Mouse (Mus musculus) heart, adult 2 months (tissue): ENCODE results near the gene Rassf5. TPM values are rescaled to one million over a fixed set of nuclear protein-coding genes. Genes with fewer than 3 reads are reported as not detected.

ENCODE experiments used
- DNase-seq, 2 experiments: peaks; one replicate each; pipeline ENCODE4 v3.0.0; 2021
- H3K27ac ChIP-seq: fragments of 200-600 bp; 2 replicates; pipeline ENCODE4 v1.8.1; 2022
- H3K27me3 ChIP-seq: fragments of 200-500 bp; 2 replicates; pipeline ENCODE4 v1.6.1; 2012; ENCODE audit warnings: mild to moderate bottlenecking, low read length, inconsistent platforms, mixed read lengths; ENCODE audit not compliant: control insufficient read depth, insufficient read depth
- H3K36me3 ChIP-seq: fragments of 200-500 bp; 2 replicates; pipeline ENCODE4 v1.6.1; 2012; ENCODE audit warnings: low read length, inconsistent platforms; ENCODE audit not compliant: control insufficient read depth, insufficient read depth
- H3K4me1 ChIP-seq: fragments of 200-500 bp; 2 replicates; pipeline ENCODE4 v1.6.1; 2011; ENCODE audit warnings: low read length; ENCODE audit not compliant: control insufficient read depth, insufficient read depth
- H3K4me3 ChIP-seq: fragments of 200-600 bp; 2 replicates; pipeline ENCODE4 v1.8.1; 2022
- H3K79me2 ChIP-seq: fragments of 200-500 bp; replicated peaks from 2 replicates; pipeline ENCODE4 v1.6.1; 2012; ENCODE audit warnings: mild to moderate bottlenecking, inconsistent platforms, low read length, moderate library complexity, mixed read lengths; ENCODE audit not compliant: control insufficient read depth, insufficient read depth
- H3K9ac ChIP-seq: fragments of 200-500 bp; 2 replicates; pipeline ENCODE4 v1.6.1; 2012; ENCODE audit warnings: low read depth, mild to moderate bottlenecking, control low read depth, inconsistent platforms, low read length, mixed read lengths
- CTCF ChIP-seq: fragments of 200-600 bp; IDR thresholded peaks from 2 replicates; pipeline ENCODE4 v1.8.1; 2022; ENCODE audit warnings: antibody characterized with exemption, mild to moderate bottlenecking, moderate library complexity
- EP300 ChIP-seq: fragments of 200-500 bp; IDR thresholded peaks from 2 replicates; pipeline ENCODE4 v1.6.1; 2011; ENCODE audit warnings: low read depth, low read length, control low read depth; ENCODE audit not compliant: insufficient read depth
- POLR2A ChIP-seq: fragments of 200-500 bp; IDR thresholded peaks from 2 replicates; pipeline ENCODE4 v1.6.1; 2011; ENCODE audit warnings: mild to moderate bottlenecking, low read depth, low read length, control low read depth; ENCODE audit not compliant: insufficient read depth
- WGBS: fragments of 180-500 bp; shearing (Covaris S2); methylation state at CpG from one replicate; pipeline ENCODE4 v1.1.7; 2018; 5-methylcytosine and 5-hydroxymethylcytosine counted together
- intact Hi-C: fragments of 180-260 bp; cut with DNase I; formaldehyde crosslinking; loops from one replicate; pipeline ENCODE4 v1.15.1; 2025
- polyA plus RNA-seq: library from polyadenylated mRNA; depleted of rRNA; stranded (reverse); fragments of >200 nt; gene quantifications from 2 replicates; pipeline ENCODE4 v1.2.3, GENCODE M21; 2012
- total RNA-seq, 2 experiments: library from RNA; stranded (reverse); gene quantifications; 2 replicates each; pipeline ENCODE4 v1.2.3; 2021

The Rassf5 gene
- total and polyA plus RNA-seq, 3 experiments, result 1.7 to 2.3 (median 2.0) TPM

- Histone ChIP-seq H3K4me1 (peaks cover 3% of the 10 kb centered on the region), H3K4me3 (no peak overlapping the region), H3K36me3 (no peaks in the 10 kb centered on the region), H3K79me2 (no peaks in the 10 kb centered on the region), H3K27ac (peak overlapping the region; percentile 31), H3K9ac (no peak overlapping the region), H3K27me3 (no peaks in the 10 kb centered on the region)
- DNase-seq, result peak; percentile 68 to 82
- intact Hi-C loops, result no loop called here
- WGBS, result 37% methylated on average over 8 of the region's 8 CpGs
- no peak for TF ChIP-seq EP300
- TF ChIP-seq CTCF, result no peak
- no peak for TF ChIP-seq POLR2A
These were observed 6.1 kb downstream of the Rassf5 start for GRCm38 (mm10) chr1:131238931-131239381.

DNA sequence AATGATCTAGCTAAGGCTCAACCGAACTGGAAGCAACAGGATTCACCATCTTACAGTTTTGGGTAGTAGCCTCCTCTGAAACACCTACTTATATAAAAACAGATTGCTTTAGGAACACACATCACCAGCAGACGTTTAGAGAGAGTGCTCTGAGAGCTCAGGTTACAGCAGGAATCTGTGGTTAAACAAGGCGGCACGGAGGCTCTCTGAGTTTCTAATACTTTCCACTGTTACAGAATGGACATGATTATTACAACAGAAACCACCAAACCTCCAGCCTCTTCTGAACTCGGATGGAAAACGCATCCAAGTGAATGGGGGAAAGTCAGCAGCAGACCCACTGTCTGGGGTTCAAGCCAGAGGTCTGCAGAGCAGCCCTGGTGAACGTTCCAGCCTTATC is 9.0 kb downstream of the Rassf5 start:
- Histone ChIP-seq H3K4me1 (peaks cover 3% of the 10 kb centered on the region), H3K36me3 (no peaks in the 10 kb centered on the region), H3K4me3 (no peak overlapping the region), H3K27me3 (no peaks in the 10 kb centered on the region), H3K9ac (no peak overlapping the region), H3K27ac (no peak overlapping the region), H3K79me2 (no peaks in the 10 kb centered on the region)
- intact Hi-C loops, result no loop called here
- 68% methylated on average over 7 of the region's 7 CpGs for WGBS
- TF ChIP-seq EP300 (no peak), CTCF (no peak)
- DNase-seq, result no peak

DNA sequence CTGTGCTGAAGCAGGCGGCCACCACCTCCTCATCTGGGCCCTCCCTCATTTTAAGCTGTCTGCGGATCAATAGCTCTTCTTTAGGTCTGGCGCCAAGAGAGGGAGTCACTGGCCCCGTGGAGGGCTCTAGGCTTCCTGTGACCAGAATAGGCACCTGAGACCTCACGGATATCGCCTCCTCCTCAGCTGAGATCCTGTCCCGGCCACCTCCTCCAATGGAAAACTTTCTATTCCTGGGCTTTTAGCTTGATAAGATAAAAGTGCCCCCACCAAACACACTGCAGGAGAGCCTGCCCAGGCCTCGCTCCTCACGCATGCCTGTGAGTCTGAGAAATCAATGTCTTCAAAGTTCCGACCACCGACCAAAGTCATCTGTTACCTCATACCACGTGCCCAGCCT is 11.5 kb downstream of the Rassf5 start:
- no peak overlapping the region for H3K4me3 ChIP-seq
- H3K36me3 ChIP-seq, result no peaks in the 10 kb centered on the region
- 44% methylated on average over 12 of the region's 12 CpGs for WGBS
- DNase-seq, result no peak
- no peak overlapping the region for H3K27ac ChIP-seq
- H3K9ac ChIP-seq, result no peak overlapping the region
- TF ChIP-seq POLR2A (no peak), EP300 (no peak), CTCF (no peak)
- intact Hi-C loops, result no loop called here
- no peaks in the 10 kb centered on the region for H3K27me3 ChIP-seq
- H3K79me2 ChIP-seq, result no peaks in the 10 kb centered on the region
- peaks cover under 1% of the 10 kb centered on the region for H3K4me1 ChIP-seq

DNA sequence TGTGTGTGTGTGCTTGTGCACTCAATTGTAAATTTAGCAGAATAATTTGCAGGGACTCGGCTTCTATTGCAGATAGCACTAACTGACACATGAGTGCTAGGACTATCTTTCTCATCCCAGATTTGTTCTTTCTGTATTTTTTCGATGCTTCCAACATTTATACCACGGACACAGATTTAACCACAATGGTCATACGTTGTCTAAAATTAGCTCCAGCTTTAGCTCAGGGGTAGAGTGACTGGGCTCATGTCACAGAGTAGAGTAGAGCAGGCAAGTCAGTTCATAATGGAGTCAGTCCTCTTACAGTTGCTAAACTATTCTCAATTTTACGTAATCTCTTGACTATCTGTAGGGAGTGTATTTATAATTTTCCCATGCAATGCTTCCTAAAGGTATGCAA is 16.4 kb downstream of the Rassf5 start:
- Histone ChIP-seq H3K27me3 (no peaks in the 10 kb centered on the region), H3K79me2 (no peaks in the 10 kb centered on the region), H3K4me1 (no peaks in the 10 kb centered on the region), H3K36me3 (no peaks in the 10 kb centered on the region), H3K9ac (no peak overlapping the region), H3K4me3 (no peak overlapping the region), H3K27ac (no peak overlapping the region)
- intact Hi-C loops, result no loop called here
- WGBS, result 51% methylated on average over 5 of the region's 5 CpGs
- DNase-seq, result no peak
- no peak for TF ChIP-seq CTCF
- no peak for TF ChIP-seq POLR2A
- TF ChIP-seq EP300, result no peak

GRCm38 (mm10) chr1:131228225-131228624 is 16.8 kb downstream of the Rassf5 start:
- Histone ChIP-seq H3K27ac (no peak overlapping the region), H3K36me3 (no peaks in the 10 kb centered on the region), H3K4me3 (no peak overlapping the region), H3K79me2 (no peaks in the 10 kb centered on the region), H3K27me3 (no peaks in the 10 kb centered on the region), H3K4me1 (no peaks in the 10 kb centered on the region), H3K9ac (no peak overlapping the region)
- TF ChIP-seq POLR2A (no peak), CTCF (peak; percentile 26)
- intact Hi-C loops, result no loop called here
- no peak for DNase-seq
- 45% methylated on average over 7 of the region's 7 CpGs for WGBS

DNA sequence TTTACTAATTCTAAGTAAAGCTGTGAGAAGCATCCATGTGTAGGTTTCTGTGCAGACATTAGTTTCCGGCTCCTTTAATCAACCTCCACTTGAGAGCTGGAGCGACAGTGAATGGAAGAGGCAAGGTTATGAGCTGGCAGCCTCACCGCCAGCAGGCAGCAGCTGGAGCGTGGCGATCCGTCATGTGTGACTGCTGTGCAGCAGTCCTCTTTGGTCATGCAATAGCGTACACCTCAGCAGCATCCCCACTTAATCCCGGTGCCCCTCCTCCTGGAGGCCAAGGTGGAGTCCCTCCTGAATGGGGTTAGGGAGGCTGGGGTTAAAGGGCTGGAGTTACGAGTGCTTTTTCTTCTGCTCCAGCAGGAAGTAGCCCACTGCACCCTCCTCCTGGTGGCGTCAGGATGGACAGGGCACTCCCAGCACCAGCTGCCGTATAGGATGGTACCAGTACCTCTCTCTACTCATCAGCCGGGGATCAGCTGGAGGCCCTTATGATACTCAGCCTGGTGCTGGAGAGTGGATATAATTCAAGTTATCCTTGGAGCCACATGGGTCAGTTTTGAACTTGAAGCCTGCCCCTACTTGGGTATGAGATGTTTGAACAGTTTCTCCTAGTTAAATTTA is 20.1 kb downstream of the Rassf5 start:
- WGBS, result 83% methylated on average over 12 of the region's 12 CpGs
- Histone ChIP-seq H3K4me3 (no peak overlapping the region), H3K9ac (no peak overlapping the region), H3K36me3 (no peaks in the 10 kb centered on the region), H3K27me3 (no peaks in the 10 kb centered on the region), H3K79me2 (no peaks in the 10 kb centered on the region), H3K4me1 (no peaks in the 10 kb centered on the region), H3K27ac (no peak overlapping the region)
- TF ChIP-seq POLR2A (no peak), CTCF (no peak)
- intact Hi-C loops, result no loop called here
- no peak for DNase-seq
